Mouse (Mus musculus): ENCODE results near the gene Hsd11b1.

GRCm38 (mm10) chr1:193278414-193279045 is 14.7 kb upstream of the Hsd11b1 start:
- TF ChIP-seq CTCF (IDR thresholded peaks at IDR 0.05; ENCODE audit: extremely low read depth, insufficient read length, insufficient replicate concordance, low read depth, low read length) (no peak), POLR2A (IDR thresholded peaks at IDR 0.05; ENCODE audit: low read depth, low read length) (no peak)
